Mouse (Mus musculus) heart, postnatal 36 days (tissue): ENCODE results near the gene Gm15217. TPM values are rescaled to one million over a fixed set of nuclear protein-coding genes. Genes with fewer than 3 reads are reported as not detected.

ENCODE experiments used
- DNase-seq, 2 experiments: peaks; one replicate each; pipeline ENCODE4 v3.0.0; 2021 to 2022
- intact Hi-C: fragments of 180-260 bp; cut with DNase I; formaldehyde crosslinking; loops from one replicate; pipeline ENCODE4 v1.15.1; 2025
- total RNA-seq, 2 experiments: library from RNA; stranded (reverse); gene quantifications; 2 replicates each; pipeline ENCODE4 v1.2.3; 2021

The Gm15217 gene
- not detected for total RNA-seq

GRCm38 (mm10) chr14:46379285-46379684 is at the start of gene Gm15217:
Gene Gm15217, plus strand, starts transcription at chr14:46379414.
- DNase-seq, result no peak
- intact Hi-C loops, result no loop called here

- DNase-seq, result no peak
- intact Hi-C loops, result no loop called here
These were observed 45.6 kb upstream of the Gm15217 start for GRCm38 (mm10) chr14:46333421-46334237.

GRCm38 (mm10) chr14:46338801-46339200 is 40.4 kb upstream of the Gm15217 start:
- DNase-seq, result no peak
- intact Hi-C loops, result no loop called here

- no peak for DNase-seq
- intact Hi-C loops, result no loop called here
These were observed 34.5 kb upstream of the Gm15217 start for GRCm38 (mm10) chr14:46344750-46345149.

DNA sequence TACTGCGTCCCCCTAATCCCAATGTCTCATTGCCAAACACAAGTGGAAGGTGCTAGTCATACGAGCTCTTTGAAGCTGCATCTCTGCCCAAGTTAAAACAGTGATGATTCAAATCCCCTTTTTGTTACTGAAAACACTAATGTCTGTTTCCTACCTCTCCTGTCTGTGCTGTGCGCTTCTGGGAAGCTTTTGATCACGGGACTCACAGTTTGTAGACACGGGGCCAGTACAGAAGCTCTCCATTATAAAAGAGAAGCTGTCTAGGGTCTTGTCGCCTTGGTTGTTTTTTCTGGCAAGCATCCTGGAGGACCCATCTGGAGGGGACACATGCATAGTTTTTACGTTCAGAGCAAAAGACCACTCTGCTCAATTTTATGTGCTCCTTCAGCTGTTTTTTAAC is 21.9 kb upstream of the Gm15217 start:
- intact Hi-C loops, result no loop called here

DNA sequence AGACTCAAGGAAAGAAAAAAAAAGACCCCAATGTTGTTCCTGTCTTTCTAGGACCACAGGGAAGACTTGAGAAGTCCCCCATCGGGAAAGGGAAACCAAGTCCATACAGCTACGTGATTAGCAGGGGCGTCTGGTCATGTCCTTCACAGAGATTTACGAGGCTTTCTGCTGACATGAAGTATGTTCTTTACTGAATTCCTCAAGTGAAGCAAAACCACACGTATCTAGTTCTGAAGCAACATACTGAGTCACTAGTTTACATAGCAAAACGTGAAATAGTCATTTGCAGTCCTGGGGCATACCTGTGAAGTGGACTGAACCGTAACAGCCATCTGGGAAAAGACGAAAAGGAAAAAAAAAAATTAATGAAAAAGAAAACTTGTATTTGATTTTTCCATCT is 21.5 kb upstream of the Gm15217 start:
- intact Hi-C loops, result no loop called here
- DNase-seq, result no peak

More for the DNA sequence above, 21.9 kb upstream of the Gm15217 start:
- DNase-seq, result no peak

- DNase-seq, result no peak
- intact Hi-C loops, result no loop called here
These were observed 16.0 kb upstream of the Gm15217 start for GRCm38 (mm10) chr14:46363209-46363608.

DNA sequence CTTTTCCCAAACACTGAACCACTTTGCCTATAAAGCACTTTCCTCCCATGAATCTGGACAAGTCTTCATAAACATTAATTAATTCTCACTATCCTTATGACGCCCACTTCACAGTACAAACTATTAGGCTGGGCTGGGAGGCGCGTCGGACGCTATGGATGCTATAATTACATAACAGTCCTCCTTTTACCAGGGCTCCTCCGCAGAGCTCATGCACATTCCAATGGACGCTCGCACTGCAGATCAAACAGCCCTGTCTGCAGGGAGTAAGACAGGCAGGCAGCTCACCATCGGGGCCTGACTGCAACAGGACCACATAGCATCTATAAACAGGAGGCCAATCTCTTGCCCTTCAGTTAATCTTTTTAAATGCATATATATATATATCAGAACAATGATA is 6.8 kb upstream of the Gm15217 start:
- intact Hi-C loops, result no loop called here
- no peak for DNase-seq

DNA sequence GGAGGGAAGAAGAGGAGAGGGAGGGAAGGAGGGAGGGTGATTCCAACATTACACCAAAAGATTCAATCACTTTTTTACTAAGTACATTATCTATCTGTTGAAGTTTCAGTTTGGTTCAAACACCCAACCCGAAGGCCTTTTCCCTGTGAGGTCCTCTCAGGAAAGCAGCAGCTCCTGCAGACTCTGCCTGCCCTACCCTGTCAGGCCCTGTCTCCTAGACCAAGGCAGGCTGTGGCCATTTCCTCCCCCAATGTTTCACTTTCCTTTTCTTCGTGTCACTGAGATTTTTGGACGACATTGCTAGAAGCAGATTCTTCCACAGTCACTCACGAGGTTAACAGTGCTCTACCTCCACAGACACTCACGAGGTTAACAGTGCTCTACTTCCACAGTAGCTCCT is 3.4 kb upstream of the Gm15217 start:
- intact Hi-C loops, result no loop called here

DNA sequence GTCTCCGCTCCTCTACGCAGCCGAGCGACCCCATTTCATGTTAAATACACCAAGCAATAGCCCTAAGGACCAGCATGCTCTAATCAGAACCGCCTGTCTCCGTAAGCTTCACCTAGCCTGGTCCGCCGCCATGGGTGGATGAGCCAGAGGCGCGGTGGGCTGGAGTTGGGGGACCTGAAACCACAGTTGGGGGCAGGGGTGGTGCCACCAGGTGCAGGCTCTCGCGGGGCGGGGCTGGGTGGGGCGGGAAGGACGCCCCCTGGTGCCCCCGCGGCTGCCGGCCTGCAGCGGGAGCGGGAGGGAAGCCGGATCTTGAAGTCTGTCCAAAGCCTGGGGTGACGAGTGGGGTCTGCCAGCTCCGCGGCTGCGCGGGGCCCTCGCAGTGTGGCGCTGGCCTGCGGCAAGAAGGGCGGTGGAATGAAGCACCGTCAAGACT is 1.1 kb downstream of the Gm15217 start:
- intact Hi-C loops, result no loop called here

More for the DNA sequence above, 3.4 kb upstream of the Gm15217 start:
- DNase-seq, result no peak

DNA sequence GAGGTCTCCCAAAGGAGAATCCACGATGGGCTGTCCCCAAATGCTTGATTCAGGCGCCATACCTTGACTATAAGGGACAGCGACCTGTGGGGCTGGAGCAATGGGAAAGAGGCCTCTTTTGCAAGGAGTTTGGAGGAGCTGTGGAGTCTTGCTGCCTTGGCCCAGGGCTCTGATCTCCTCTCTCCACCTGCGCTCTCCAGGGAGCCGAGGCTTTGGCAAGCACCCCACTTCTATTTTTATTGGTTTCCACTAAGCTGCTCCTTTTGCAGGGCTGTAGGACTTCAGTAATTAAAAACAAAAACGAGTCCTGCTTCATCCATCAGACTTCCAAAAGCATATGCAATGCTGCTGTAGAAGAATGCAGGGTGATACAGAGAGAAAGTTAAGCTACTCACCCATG is 2.2 kb downstream of the Gm15217 start:
- DNase-seq, result peak; percentile 47 to 48
- intact Hi-C loops, result no loop called here

More for the DNA sequence above, 1.1 kb downstream of the Gm15217 start:
- peak in 1 of 2 experiments; percentile 14 for DNase-seq

- no peak for DNase-seq
- intact Hi-C loops, result loop anchor here (5.0 kb wide), 6 partner anchors 83 to 728 kb away; partner anchors contain the start of gene Ddhd1
These were observed 5.9 kb downstream of the Gm15217 start for GRCm38 (mm10) chr14:46384946-46385691.

DNA sequence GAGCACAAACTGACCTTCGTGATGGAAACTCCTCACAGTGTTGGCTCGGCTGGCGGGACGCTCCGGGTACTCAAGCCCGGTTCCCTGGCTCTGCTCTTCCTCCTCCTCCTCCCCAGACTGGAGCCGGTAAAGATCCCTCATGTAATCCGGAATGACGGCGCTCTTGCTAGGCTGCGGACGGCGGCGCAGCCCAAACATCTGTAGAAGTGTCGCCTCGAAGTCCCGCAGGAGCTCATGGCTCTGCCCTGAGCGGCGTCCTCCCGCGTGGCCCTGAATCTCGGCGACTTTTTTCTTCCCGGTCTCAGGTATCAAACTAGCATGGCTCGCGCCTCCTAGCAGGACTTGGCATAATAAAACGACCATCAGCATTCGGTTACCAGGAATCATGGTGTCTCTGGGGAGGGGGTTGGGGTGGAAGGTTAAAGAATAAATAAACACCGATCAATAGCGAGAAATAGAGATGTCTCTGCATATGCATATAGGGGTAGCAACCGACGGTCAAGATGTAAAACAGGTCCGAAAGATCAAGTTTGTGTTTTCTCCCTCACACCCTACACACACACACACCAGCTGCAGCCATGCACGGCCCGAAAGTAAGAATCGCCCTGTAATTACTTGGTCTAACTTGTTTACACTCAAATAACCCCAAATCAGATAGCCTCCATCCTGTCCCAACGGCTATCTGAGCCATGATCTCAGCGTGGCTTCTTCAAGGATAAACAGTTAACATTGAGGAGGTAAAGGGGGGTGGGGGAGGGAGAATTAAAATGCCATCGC is 6.7 kb downstream of the Gm15217 start:
- DNase-seq, result peak; percentile 26 to 37
- intact Hi-C loops, result loop anchor here (2.0 to 5.0 kb wide), 7 partner anchors 84 to 729 kb away; partner anchors contain the start of gene Ddhd1

GRCm38 (mm10) chr14:46386478-46387356 is 7.5 kb downstream of the Gm15217 start:
- intact Hi-C loops, result loop anchor here (2.0 to 5.0 kb wide), 7 partner anchors 84 to 729 kb away; partner anchors contain the start of gene Ddhd1
- DNase-seq, result peak; percentile 32 to 39

- intact Hi-C loops, result loop anchor here (2.0 to 5.0 kb wide), 7 partner anchors 85 to 730 kb away; partner anchors contain the start of gene Ddhd1
- DNase-seq, result peak; percentile 82 to 84
These were observed 8.1 kb downstream of the Gm15217 start for GRCm38 (mm10) chr14:46387357-46387671.

DNA sequence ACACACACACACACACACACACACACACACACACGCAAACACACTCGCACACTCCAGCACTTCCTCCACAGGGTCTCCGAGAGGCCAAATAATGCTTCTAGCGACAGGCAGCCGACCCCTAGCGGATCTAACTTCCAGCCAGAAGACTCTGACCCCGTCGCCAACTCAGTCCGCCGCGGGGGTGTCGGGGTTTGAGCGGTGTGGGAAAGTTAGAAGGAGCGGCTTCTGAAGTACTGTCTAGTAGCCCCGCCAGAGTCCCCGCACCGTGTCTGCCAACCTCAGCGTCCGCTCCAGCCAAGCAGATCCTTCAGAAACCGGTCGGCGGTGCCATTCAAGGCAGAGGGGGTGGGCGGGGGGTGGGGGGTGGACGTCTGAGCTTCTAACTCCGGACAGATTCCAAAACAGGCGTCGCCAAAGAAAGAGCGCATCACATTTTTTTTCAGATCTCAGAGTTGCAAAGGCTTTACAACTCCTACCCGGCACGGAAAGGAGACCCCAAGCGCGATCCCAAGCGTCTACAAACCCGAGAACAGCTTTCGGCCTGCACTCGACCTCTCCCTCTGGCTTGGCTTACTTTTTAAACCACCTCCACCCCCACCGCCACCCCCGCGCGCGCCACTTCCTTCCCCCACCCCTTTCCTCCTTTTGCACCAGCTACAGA is 8.7 kb downstream of the Gm15217 start:
- intact Hi-C loops, result loop anchor here (1.0 to 5.0 kb wide), 8 partner anchors 71 to 731 kb away; partner anchors contain the start of gene Ddhd1
- peak; percentile 55 to 66 for DNase-seq

DNA sequence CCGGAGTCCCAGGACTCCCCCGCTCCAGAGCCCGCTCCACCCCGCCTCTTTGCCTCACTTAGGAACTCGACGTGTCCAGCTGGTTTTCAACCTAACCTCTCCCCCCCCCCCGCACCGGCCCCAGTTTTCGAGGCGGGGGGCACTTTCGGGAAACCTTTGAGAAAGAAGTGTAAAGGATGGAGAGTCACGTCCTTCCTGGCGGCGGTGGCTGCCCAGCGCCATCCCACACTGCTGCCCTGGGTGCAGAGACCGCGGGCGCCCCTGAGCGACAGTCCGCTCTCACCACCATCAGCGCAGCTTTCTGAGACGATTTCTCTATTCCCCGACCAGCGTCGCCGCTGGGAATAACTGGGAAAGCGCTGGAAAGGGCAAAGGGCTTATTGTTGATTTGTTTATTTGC is 9.4 kb downstream of the Gm15217 start:
- peak; percentile 64 to 66 for DNase-seq

GRCm38 (mm10) chr14:46389438-46390248 is 10.4 kb downstream of the Gm15217 start:
- DNase-seq, result peak in 1 of 2 experiments; percentile 11
- intact Hi-C loops, result loop anchor here (5.0 kb wide), 6 partner anchors 87 to 732 kb away; partner anchors contain the start of gene Ddhd1

More for the DNA sequence above, 9.4 kb downstream of the Gm15217 start:
- intact Hi-C loops, result loop anchor here (1.0 to 5.0 kb wide), 7 partner anchors 71 to 731 kb away; partner anchors contain the start of gene Ddhd1
